Mouse (Mus musculus) liver, embryonic 16.5 days (tissue): ENCODE data around the gene Pnldc1. TPM values are rescaled to one million over a fixed set of nuclear protein-coding genes. Genes with fewer than 3 reads are reported as not detected.

Experiments used
- ATAC-seq: fragments of 200-750 bp; cut with Nextera tagmentation; 2 replicates; pipeline ENCODE4 v1.8.0; 2017; ENCODE audit warnings: low read depth, mild to moderate bottlenecking, moderate number of reproducible peaks, moderate library complexity
- H3K27ac ChIP-seq: fragments of 300-500 bp; sonication (generic); 2 replicates; pipeline ENCODE4 v1.5.1; 2014; ENCODE audit warnings: mild to moderate bottlenecking, low read length
- H3K27me3 ChIP-seq: fragments of 300-500 bp; sonication (generic); 2 replicates; pipeline ENCODE4 v1.6.1; 2014; ENCODE audit warnings: low read depth, low read length, mixed read lengths; ENCODE audit not compliant: control insufficient read depth, insufficient read depth
- H3K36me3 ChIP-seq: fragments of 300-500 bp; sonication (generic); 2 replicates; pipeline ENCODE4 v1.6.1; 2014; ENCODE audit warnings: mild to moderate bottlenecking; ENCODE audit not compliant: control insufficient read depth, insufficient read depth
- H3K4me1 ChIP-seq: fragments of 300-500 bp; sonication (generic); 2 replicates; pipeline ENCODE4 v1.6.1; 2014; ENCODE audit warnings: low read depth, low read length, mixed read lengths; ENCODE audit not compliant: control insufficient read depth
- H3K4me2 ChIP-seq: fragments of 300-500 bp; sonication (generic); 2 replicates; pipeline ENCODE4 v1.6.1; 2014; ENCODE audit warnings: low read depth, low read length, mixed read lengths
- H3K4me3 ChIP-seq: fragments of 300-500 bp; sonication (generic); 2 replicates; pipeline ENCODE4 v1.5.1; 2014; ENCODE audit warnings: low read depth, mild to moderate bottlenecking, low read length
- H3K9ac ChIP-seq: fragments of 300-500 bp; sonication (generic); 2 replicates; pipeline ENCODE4 v1.6.1; 2014; ENCODE audit warnings: low read depth, low read length
- H3K9me3 ChIP-seq: fragments of 300-500 bp; sonication (generic); replicated peaks from 2 replicates; pipeline ENCODE4 v1.6.1; 2016; ENCODE audit warnings: low read length; ENCODE audit not compliant: control insufficient read depth
- WGBS: fragments of 180-500 bp; shearing (Covaris S2); extraction: QIAGEN DNeasy Blood & Tissue Kit; methylation state at CpG from one replicate; pipeline ENCODE4 v1.1.7; 2014; ENCODE audit not compliant: insufficient replicate concordance; 5-methylcytosine and 5-hydroxymethylcytosine counted together
- microRNA-seq: library from miRNA; unstranded; fragments of <30 nt; microRNA quantifications from one replicate; pipeline ENCODE4, GENCODE M21; 2016
- polyA plus RNA-seq: library from polyadenylated mRNA; unstranded; fragments of >200 nt; fragmentation: Nextera tagmentation; extraction: Ambion mirVana; gene quantifications from 2 replicates; pipeline ENCODE4 v1.2.1, GENCODE M21; 2015

Pnldc1 gene
- polyA plus RNA-seq, 1 experiment from 2014 or later: 0.21 TPM

DNA sequence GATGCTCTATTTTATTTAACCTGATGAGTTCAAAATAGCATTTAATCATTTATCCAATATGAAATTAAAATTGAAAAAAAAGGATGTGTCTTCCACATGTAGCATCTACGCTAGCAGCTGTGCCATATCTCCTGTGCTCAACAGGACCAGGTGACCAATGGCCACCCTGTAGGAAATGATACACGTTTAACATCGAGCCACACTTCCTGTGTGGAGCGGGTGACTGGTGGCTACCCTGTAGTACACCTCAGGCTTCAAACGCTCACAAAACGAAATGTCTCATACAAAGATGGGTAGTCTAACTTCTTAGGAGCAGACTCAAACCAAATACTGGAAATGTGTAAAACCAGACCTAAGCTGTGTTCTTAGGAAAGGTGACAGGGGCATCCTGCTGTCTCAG lies 66.2 kb downstream of the Pnldc1 start:
- H3K4me3 ChIP-seq: no peak overlapping the region
- H3K9ac ChIP-seq: no peak overlapping the region
- no peaks in the 10 kb centered on the region for H3K27me3 ChIP-seq
- H3K4me1 ChIP-seq: no peaks in the 10 kb centered on the region
- ATAC-seq: no peak
- WGBS: 36% methylated on average over 6 of the region's 6 CpGs
- H3K9me3 ChIP-seq: no peaks in the 10 kb centered on the region
- no peak overlapping the region for H3K4me2 ChIP-seq
- H3K27ac ChIP-seq: no peak overlapping the region
- H3K36me3 ChIP-seq: no peaks in the 10 kb centered on the region

GRCm38 (mm10) chr17:12839475-12840267 lies 70.4 kb downstream of the Pnldc1 start:
- Histone ChIP-seq H3K36me3 (no peaks in the 10 kb centered on the region), H3K4me3 (no peak overlapping the region), H3K9me3 (no peaks in the 10 kb centered on the region), H3K4me2 (no peak overlapping the region), H3K9ac (no peak overlapping the region), H3K27ac (no peak overlapping the region), H3K27me3 (no peaks in the 10 kb centered on the region), H3K4me1 (no peaks in the 10 kb centered on the region)
- 56% methylated on average over 10 of the region's 10 CpGs for WGBS
- no peak for ATAC-seq

Small RNA genes within 50 kb of the gene (microRNA-seq; reads per million reads assigned to microRNA genes)
- gene Gm24085: not detected

Other genes starting within 250 kb of the Pnldc1 start
- gene Slc22a1, start 234.4 kb downstream of the Pnldc1 start, polyA plus RNA-seq: not detected in 2 replicates
- gene Igf2r, start 140.6 kb downstream of the Pnldc1 start, polyA plus RNA-seq: 15.3 and 17.7 TPM in 2 replicates
- gene Mas1, start 42.1 kb downstream of the Pnldc1 start, polyA plus RNA-seq: 0.19 and 0.22 TPM in 2 replicates
- not detected in 2 replicates for gene Mrgprh, start 34.2 kb downstream of the Pnldc1 start, polyA plus RNA-seq
- 172 and 197 TPM in 2 replicates for gene Tcp1, start 5.5 kb upstream of the Pnldc1 start, polyA plus RNA-seq
- 81.8 and 92.8 TPM in 2 replicates for gene Mrpl18, start 6.1 kb upstream of the Pnldc1 start, polyA plus RNA-seq
- 15.1 and 16.5 TPM in 2 replicates for gene Acat3, start 30.4 kb upstream of the Pnldc1 start, polyA plus RNA-seq
- gene Acat2, start 50.5 kb upstream of the Pnldc1 start, polyA plus RNA-seq: 97.5 and 101 TPM in 2 replicates
- gene Wtap, start 83.9 kb upstream of the Pnldc1 start, polyA plus RNA-seq: 42.0 and 42.4 TPM in 2 replicates
- gene Sod2, start 96.6 kb upstream of the Pnldc1 start, polyA plus RNA-seq: 108 and 116 TPM in 2 replicates
- not detected in 2 replicates for gene Gpr31b, start 142.1 kb upstream of the Pnldc1 start, polyA plus RNA-seq
- not detected in 2 replicates for gene Tcp10b, start 150.9 kb upstream of the Pnldc1 start, polyA plus RNA-seq
- not detected in 2 replicates for gene Unc93a, start 221.6 kb upstream of the Pnldc1 start, polyA plus RNA-seq